In genomic region chr15:99420101-99420500, GRCm38 (mm10) we compare ENCODE assay signal across 9 mouse cellular contexts. TPM values are rescaled to one million over a fixed set of nuclear protein-coding genes. Genes with fewer than 3 reads are reported as not detected.
DNase-seq lines count a peak whose midpoint lies in the region; ATAC-seq and TF ChIP-seq lines count a peak whose summit lies in the region.
"Had no signal": no experiment of that assay in that cellular context is flagged by ENCODE, and none has a peak within 500 bp of the region (broad histone marks: within the 10 kb centered on the region; RNA-seq: fewer than 3 reads in every experiment).

No protein-coding gene starts in this region.

- no peak for ATAC-seq in liver, embryonic 11.5 days (replicated peaks; ENCODE audit: low FRiP score)
- ATAC-seq in forebrain, embryonic 13.5 days = no peak
- ATAC-seq in limb, embryonic 11.5 days (ENCODE audit: insufficient number of reproducible peaks, low FRiP score, low TSS enrichment, low read depth) = no peak
- ATAC-seq in neural tube, embryonic 14.5 days (ENCODE audit: low read depth) = no peak
- ATAC-seq: Patski had no signal

- H3K4me3 ChIP-seq in liver, embryonic 11.5 days (ENCODE audit: low read depth, low read length) = no peak overlapping the region
- no peak overlapping the region for H3K4me3 ChIP-seq in forebrain, embryonic 13.5 days
- no peak overlapping the region for H3K4me3 ChIP-seq in limb, embryonic 11.5 days (ENCODE audit: low read depth, low read length)
- no peak overlapping the region for H3K4me3 ChIP-seq in neural tube, embryonic 14.5 days (ENCODE audit: low read depth, low read length)
- no peak overlapping the region for H3K4me3 ChIP-seq in cerebellum, adult 2 months (replicated peaks; ENCODE audit: insufficient read depth, low read depth, low read length)

- no peak for TF ChIP-seq CTCF in cerebellum, adult 2 months (IDR thresholded peaks at IDR 0.05; ENCODE audit: borderline replicate concordance, insufficient read depth, low read depth, low read length)

- H3K27ac ChIP-seq in liver, embryonic 11.5 days (ENCODE audit: low read depth, low read length) = peak overlapping the region; percentile 82
- H3K27ac ChIP-seq in forebrain, embryonic 13.5 days = peak overlapping the region; percentile 79
- H3K27ac ChIP-seq in limb, embryonic 11.5 days (replicated peaks; ENCODE audit: low read depth, low read length) = peak overlapping the region; percentile 85
- peak overlapping the region; percentile 60 for H3K27ac ChIP-seq in neural tube, embryonic 14.5 days (ENCODE audit: low read depth, low read length)
- H3K27ac ChIP-seq in cerebellum, adult 2 months (ENCODE audit: insufficient read depth, low read length) = no peak overlapping the region

- no peak for TF ChIP-seq POLR2A in cerebellum, adult 2 months (IDR thresholded peaks at IDR 0.05; ENCODE audit: borderline replicate concordance, insufficient read depth, low read length)

- H3K36me3 ChIP-seq in liver, embryonic 11.5 days (ENCODE audit: control insufficient read depth, insufficient read depth, low read length) = peaks cover 3% of the 10 kb centered on the region; the same call in 1 of the 2 replicates
- peaks cover 35% of the 10 kb centered on the region for H3K36me3 ChIP-seq in forebrain, embryonic 13.5 days (ENCODE audit: poor library complexity, severe bottlenecking)
- H3K36me3 ChIP-seq in limb, embryonic 11.5 days (ENCODE audit: control insufficient read depth, insufficient read depth, low read length) = peaks cover 10% of the 10 kb centered on the region; the same call in 1 of the 2 replicates
- peaks cover 16% of the 10 kb centered on the region for H3K36me3 ChIP-seq in neural tube, embryonic 14.5 days (ENCODE audit: control insufficient read depth, insufficient read depth, low read length)

- H3K9me3 ChIP-seq in liver, embryonic 11.5 days (ENCODE audit: control insufficient read depth, low read length) = no peaks in the 10 kb centered on the region
- no peaks in the 10 kb centered on the region for H3K9me3 ChIP-seq in forebrain, embryonic 13.5 days (replicated peaks)
- no peaks in the 10 kb centered on the region for H3K9me3 ChIP-seq in limb, embryonic 11.5 days (ENCODE audit: control insufficient read depth, low read length)
- H3K9me3 ChIP-seq in neural tube, embryonic 14.5 days (ENCODE audit: control insufficient read depth, low read length) = no peaks in the 10 kb centered on the region

- peak overlapping the region; percentile 50 for H3K4me2 ChIP-seq in liver, embryonic 11.5 days
- H3K4me2 ChIP-seq in forebrain, embryonic 13.5 days = peak overlapping the region; percentile 34
- no peak overlapping the region for H3K4me2 ChIP-seq in limb, embryonic 11.5 days (ENCODE audit: low read depth, severe bottlenecking)
- peak overlapping the region; percentile 24; the same call in 1 of the 2 replicates for H3K4me2 ChIP-seq in neural tube, embryonic 14.5 days (ENCODE audit: low read depth, low read length)

- H3K9ac ChIP-seq in liver, embryonic 11.5 days (ENCODE audit: low read depth, low read length) = no peak overlapping the region
- no peak overlapping the region for H3K9ac ChIP-seq in forebrain, embryonic 13.5 days
- H3K9ac ChIP-seq in limb, embryonic 11.5 days (ENCODE audit: low read length) = no peak overlapping the region
- no peak overlapping the region for H3K9ac ChIP-seq in neural tube, embryonic 14.5 days (replicated peaks; ENCODE audit: low read depth, low read length)

- H3K27me3 ChIP-seq in liver, embryonic 11.5 days (replicated peaks; ENCODE audit: control insufficient read depth, insufficient read depth, low read length) = no peaks in the 10 kb centered on the region
- no peaks in the 10 kb centered on the region for H3K27me3 ChIP-seq in forebrain, embryonic 13.5 days
- H3K27me3 ChIP-seq in limb, embryonic 11.5 days (ENCODE audit: control insufficient read depth, insufficient read depth, low read length) = no peaks in the 10 kb centered on the region
- no peaks in the 10 kb centered on the region for H3K27me3 ChIP-seq in neural tube, embryonic 14.5 days (ENCODE audit: control insufficient read depth, insufficient read depth, low read length)
- no peaks in the 10 kb centered on the region for H3K27me3 ChIP-seq in cerebellum, adult 2 months (ENCODE audit: control insufficient read depth, insufficient read depth, low read length)
- H3K27me3 ChIP-seq: Patski had no signal

- DNase-seq in liver, embryonic 11.5 days (ENCODE audit: low spot score) = no peak
- DNase-seq in liver = no peak
- DNase-seq in limb, embryonic 11.5 days (ENCODE audit: low spot score) = no peak
- no peak for DNase-seq in urinary bladder, postnatal 4 days (ENCODE audit: low spot score in 2 of 2)
- no peak for DNase-seq in adrenal gland, adult 8-10 months
- no peak for DNase-seq in cerebellum, adult 2 months

- 37% methylated on average over 5 of the region's 5 CpGs for WGBS in liver, embryonic 11.5 days
- 17% methylated on average over 5 of the region's 5 CpGs for WGBS in forebrain, embryonic 13.5 days
- WGBS in limb, embryonic 11.5 days = 35% methylated on average over 5 of the region's 5 CpGs
- 19% methylated on average over 5 of the region's 5 CpGs for WGBS in neural tube, embryonic 14.5 days
- 16% methylated on average over 5 of the region's 5 CpGs for WGBS in cerebellum, adult 2 months

- peaks cover 22% of the 10 kb centered on the region for H3K4me1 ChIP-seq in liver, embryonic 11.5 days (replicated peaks; ENCODE audit: control insufficient read depth, insufficient read depth, low read length)
- peaks cover 16% of the 10 kb centered on the region for H3K4me1 ChIP-seq in forebrain, embryonic 13.5 days
- peaks cover 9% of the 10 kb centered on the region; the same call in 1 of the 2 replicates for H3K4me1 ChIP-seq in limb, embryonic 11.5 days (ENCODE audit: control insufficient read depth, insufficient read depth, low read length)
- H3K4me1 ChIP-seq in neural tube, embryonic 14.5 days (ENCODE audit: control insufficient read depth, insufficient read depth, low read length) = peaks cover 12% of the 10 kb centered on the region
- no peaks in the 10 kb centered on the region for H3K4me1 ChIP-seq in cerebellum, adult 2 months (ENCODE audit: control insufficient read depth, insufficient read depth, low read length)

RNA-seq across cellular contexts. Expression of gene Tmbim6, which starts 27.4 kb away (rescaled TPM):
- polyA plus RNA-seq in liver, embryonic 11.5 days (2014; fragmentation: Nextera tagmentation; extraction: Ambion mirVana) = 256 and 273 TPM in 2 replicates
- 227 and 249 TPM in 2 replicates for polyA plus RNA-seq in forebrain, embryonic 13.5 days (2015; fragmentation: Nextera tagmentation; extraction: Ambion mirVana)
- polyA plus RNA-seq in limb, embryonic 11.5 days (2014; fragmentation: Nextera tagmentation; extraction: Ambion mirVana) = 225 and 238 TPM in 2 replicates
- polyA plus RNA-seq in neural tube, embryonic 14.5 days (2014; fragmentation: Nextera tagmentation; extraction: Ambion mirVana) = 245 and 257 TPM in 2 replicates
- total RNA-seq in adrenal gland, adult 8-10 months (2022) = 100 to 1,000 TPM; 442 to 837 (median 596) TPM
- polyA plus RNA-seq in cerebellum, adult 2 months (2012; rRNA removed) = 401 and 418 TPM in 2 replicates

RNA-seq across cellular contexts. Expression of gene Nckap5l, which starts 37.4 kb away (rescaled TPM):
- polyA plus RNA-seq in liver, embryonic 11.5 days (2014; fragmentation: Nextera tagmentation; extraction: Ambion mirVana) = 5.6 and 6.0 TPM in 2 replicates
- polyA plus RNA-seq in forebrain, embryonic 13.5 days (2015; fragmentation: Nextera tagmentation; extraction: Ambion mirVana) = 9.3 and 13.4 TPM in 2 replicates
- 14.2 and 15.6 TPM in 2 replicates for polyA plus RNA-seq in limb, embryonic 11.5 days (2014; fragmentation: Nextera tagmentation; extraction: Ambion mirVana)
- 16.5 and 18.7 TPM in 2 replicates for polyA plus RNA-seq in neural tube, embryonic 14.5 days (2014; fragmentation: Nextera tagmentation; extraction: Ambion mirVana)
- 10 to 100 TPM; 20.2 to 54.8 (median 28.3) TPM for total RNA-seq in adrenal gland, adult 8-10 months (2022)
- 12.3 TPM in 2 replicates for polyA plus RNA-seq in cerebellum, adult 2 months (2012; rRNA removed)

RNA-seq across cellular contexts. Expression of gene Fmnl3, which starts 49.8 kb away (rescaled TPM):
- polyA plus RNA-seq in liver, embryonic 11.5 days (2014; fragmentation: Nextera tagmentation; extraction: Ambion mirVana) = 12.8 and 13.3 TPM in 2 replicates
- 8.1 and 8.2 TPM in 2 replicates for polyA plus RNA-seq in forebrain, embryonic 13.5 days (2015; fragmentation: Nextera tagmentation; extraction: Ambion mirVana)
- 26.8 and 31.7 TPM in 2 replicates for polyA plus RNA-seq in limb, embryonic 11.5 days (2014; fragmentation: Nextera tagmentation; extraction: Ambion mirVana)
- 7.3 and 8.8 TPM in 2 replicates for polyA plus RNA-seq in neural tube, embryonic 14.5 days (2014; fragmentation: Nextera tagmentation; extraction: Ambion mirVana)
- total RNA-seq in adrenal gland, adult 8-10 months (2022) = 10 to 100 TPM; 16.5 to 29.3 (median 24.4) TPM
- polyA plus RNA-seq in cerebellum, adult 2 months (2012; rRNA removed) = 10.0 and 10.7 TPM in 2 replicates

RNA-seq across cellular contexts. Expression of gene Bcdin3d, which starts 54.4 kb away (rescaled TPM):
- 10.5 and 12.1 TPM in 2 replicates for polyA plus RNA-seq in liver, embryonic 11.5 days (2014; fragmentation: Nextera tagmentation; extraction: Ambion mirVana)
- 24.7 and 25.4 TPM in 2 replicates for polyA plus RNA-seq in forebrain, embryonic 13.5 days (2015; fragmentation: Nextera tagmentation; extraction: Ambion mirVana)
- polyA plus RNA-seq in limb, embryonic 11.5 days (2014; fragmentation: Nextera tagmentation; extraction: Ambion mirVana) = 17.8 and 20.2 TPM in 2 replicates
- polyA plus RNA-seq in neural tube, embryonic 14.5 days (2014; fragmentation: Nextera tagmentation; extraction: Ambion mirVana) = 19.7 and 20.2 TPM in 2 replicates
- total RNA-seq in adrenal gland, adult 8-10 months (2022) = 1 to 10 TPM; 5.2 to 8.1 (median 7.1) TPM
- polyA plus RNA-seq in cerebellum, adult 2 months (2012; rRNA removed) = 11.6 and 12.4 TPM in 2 replicates
